Mouse (Mus musculus) stomach, postnatal 0 days (tissue): Measurements from ENCODE around the gene Rnase11.

Source experiments
- CTCF ChIP-seq: IDR thresholded peaks from 2 replicates; pipeline ENCODE4 v1.5.1; 2016; ENCODE audit warnings: antibody characterized with exemption, low read depth, mild to moderate bottlenecking, moderate library complexity
- EP300 ChIP-seq: optimal IDR thresholded peaks from 2 replicates; pipeline ENCODE3; 2016; ENCODE audit warnings: antibody characterized with exemption

DNA sequence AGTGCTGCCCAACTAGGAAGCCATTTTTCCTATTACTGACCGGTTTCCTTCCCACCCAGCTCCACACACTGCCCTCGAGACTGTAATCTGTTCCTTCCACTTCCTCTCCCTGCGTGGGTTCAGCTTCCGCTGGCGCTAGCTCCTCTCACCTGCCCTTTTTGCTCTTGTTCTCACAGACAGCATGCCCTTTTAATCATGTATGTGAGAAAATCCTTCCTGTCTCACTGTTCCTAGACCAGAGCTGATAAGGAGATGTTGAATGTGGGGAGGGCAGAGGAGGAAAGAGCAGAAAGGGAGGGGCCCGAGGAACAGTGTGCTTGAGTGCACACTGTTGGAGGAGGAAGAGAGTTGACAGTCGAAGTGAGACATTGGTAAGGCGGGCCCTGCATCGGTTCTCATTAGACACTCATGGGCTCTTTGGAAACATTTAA lies 7.5 kb upstream of the Rnase11 start, which contains the start of gene Rnase12:
- no peak for TF ChIP-seq CTCF
- TF ChIP-seq EP300: no peak
